In the genomic region with DNA sequence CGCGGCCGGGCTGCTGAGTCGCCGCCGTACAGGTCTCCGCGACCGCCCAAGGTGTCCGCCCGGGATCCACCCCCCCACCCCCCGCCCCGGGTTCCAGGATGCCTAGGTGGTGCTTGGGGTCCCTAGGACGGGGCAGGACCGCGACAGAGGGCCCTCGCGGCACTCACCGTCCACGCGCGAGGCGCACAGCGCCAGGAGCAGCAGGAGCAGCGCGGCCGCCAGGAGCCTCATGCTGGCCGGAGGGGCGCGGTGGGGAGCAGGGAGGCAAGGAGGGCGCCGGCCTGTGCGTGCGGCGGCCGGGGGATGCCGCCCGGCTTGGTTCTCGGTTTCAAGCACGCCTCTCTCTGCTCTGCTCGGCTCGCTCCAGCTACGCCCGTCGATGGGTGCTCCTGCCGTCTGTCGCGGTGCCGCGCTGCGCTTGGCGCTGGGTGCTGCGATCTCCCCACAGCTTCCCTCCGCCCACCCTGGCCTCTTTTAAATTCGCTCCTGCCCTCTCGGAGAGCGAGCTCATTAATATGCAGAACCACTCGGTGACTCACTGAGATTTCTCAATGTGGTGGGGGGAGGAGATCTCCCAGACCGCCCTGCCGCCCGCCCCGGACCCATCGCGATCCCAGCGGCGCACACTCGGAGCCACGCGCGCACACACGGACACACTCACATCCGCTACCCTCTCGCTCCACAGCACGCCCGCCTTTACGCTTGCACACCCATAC, we compare ENCODE assay signal across 8 mouse cellular contexts. TPM values are rescaled to one million over a fixed set of nuclear protein-coding genes. Genes with fewer than 3 reads are reported as not detected.
A peak's percentile ranks its signal among the peaks of the same experiment; 100 is the strongest.
DNase-seq lines count a peak whose midpoint lies in the region; ATAC-seq and TF ChIP-seq lines count a peak whose summit lies in the region.

A gene (minus strand): TSS at position 609 of the 716 bp plus-strand sequence.

- no peak for ATAC-seq in heart, embryonic 12.5 days (ENCODE audit: insufficient number of reproducible peaks, low FRiP score)
- peak; percentile 58 for ATAC-seq in kidney, embryonic 16.5 days (ENCODE audit: low FRiP score, low TSS enrichment)
- ATAC-seq in limb, embryonic 15.5 days (ENCODE audit: insufficient number of reproducible peaks, low FRiP score, low TSS enrichment, low read depth) = peak; percentile 50
- peak; percentile 61; the same call in 1 of the 2 replicates for ATAC-seq in neural tube, embryonic 12.5 days (ENCODE audit: low FRiP score, low read depth)
- no peak for ATAC-seq in monocyte, adult 5-6 weeks (replicated peaks; ENCODE audit: insufficient number of reproducible peaks, low FRiP score, low TSS enrichment, poor library complexity, severe bottlenecking)

- H3K4me2 ChIP-seq in heart, embryonic 12.5 days = peak within 1 kb of the TSS; percentile 93
- H3K4me2 ChIP-seq in kidney, embryonic 16.5 days (replicated peaks; ENCODE audit: low read depth, low read length) = peak within 1 kb of the TSS; percentile 89
- H3K4me2 ChIP-seq in limb, embryonic 15.5 days = peak within 1 kb of the TSS; percentile 86
- peak within 1 kb of the TSS; percentile 88 for H3K4me2 ChIP-seq in neural tube, embryonic 12.5 days (replicated peaks)

- peaks cover 92% of the 10 kb centered on the region for H3K27me3 ChIP-seq in heart, embryonic 12.5 days (replicated peaks)
- H3K27me3 ChIP-seq in kidney, embryonic 16.5 days (ENCODE audit: insufficient read depth, low read length) = peaks cover 62% of the 10 kb centered on the region
- H3K27me3 ChIP-seq in limb, embryonic 15.5 days = peaks cover 44% of the 10 kb centered on the region
- H3K27me3 ChIP-seq in neural tube, embryonic 12.5 days (replicated peaks) = peaks cover 58% of the 10 kb centered on the region

- H3K4me1 ChIP-seq in embryonic fibroblast, embryonic 13.5 days (ENCODE audit: control insufficient read depth, insufficient read depth, low read length) = no peaks in the 10 kb centered on the region
- peaks cover 18% of the 10 kb centered on the region for H3K4me1 ChIP-seq in heart, embryonic 12.5 days (replicated peaks)
- peaks cover 25% of the 10 kb centered on the region for H3K4me1 ChIP-seq in kidney, embryonic 16.5 days (ENCODE audit: insufficient read depth, low read length)
- peaks cover 40% of the 10 kb centered on the region for H3K4me1 ChIP-seq in limb, embryonic 15.5 days
- H3K4me1 ChIP-seq in neural tube, embryonic 12.5 days = peaks cover 19% of the 10 kb centered on the region

- peak; percentile 61 for DNase-seq in layer of hippocampus, adult 11-12 months (ENCODE audit: low spot score)
- DNase-seq in layer of hippocampus, adult 9-10 months (ENCODE audit: low spot score) = no peak

- WGBS in heart, embryonic 12.5 days = under 1% methylated on average over 75 of the region's 76 CpGs
- WGBS in kidney, embryonic 16.5 days = under 1% methylated on average over 74 of the region's 76 CpGs
- under 1% methylated on average over 69 of the region's 76 CpGs for WGBS in limb, embryonic 15.5 days
- WGBS in neural tube, embryonic 12.5 days = 1% methylated on average over 75 of the region's 76 CpGs

- H3K36me3 ChIP-seq in heart, embryonic 12.5 days = no peaks in the 10 kb centered on the region
- H3K36me3 ChIP-seq in kidney, embryonic 16.5 days (ENCODE audit: insufficient read depth, low read length) = no peaks in the 10 kb centered on the region
- H3K36me3 ChIP-seq in limb, embryonic 15.5 days = 0 out of 2 replicates have a peak, but pooled peaks cover 2% of the 10 kb centered on the region
- no peaks in the 10 kb centered on the region for H3K36me3 ChIP-seq in neural tube, embryonic 12.5 days

- H3K27ac ChIP-seq in embryonic fibroblast, embryonic 13.5 days (ENCODE audit: insufficient read depth, low read length) = no peak within 1 kb of the TSS
- H3K27ac ChIP-seq in heart, embryonic 12.5 days (ENCODE audit: poor library complexity, severe bottlenecking) = no peak within 1 kb of the TSS
- no peak within 1 kb of the TSS for H3K27ac ChIP-seq in kidney, embryonic 16.5 days (ENCODE audit: low read length)
- peak within 1 kb of the TSS; percentile 79 for H3K27ac ChIP-seq in limb, embryonic 15.5 days
- no peak within 1 kb of the TSS for H3K27ac ChIP-seq in neural tube, embryonic 12.5 days

- peak within 1 kb of the TSS; percentile 57 for H3K4me3 ChIP-seq in embryonic fibroblast, embryonic 13.5 days (ENCODE audit: insufficient read depth, low read length)
- H3K4me3 ChIP-seq in heart, embryonic 12.5 days = peak within 1 kb of the TSS; percentile 54
- H3K4me3 ChIP-seq in kidney, embryonic 16.5 days (ENCODE audit: low read length) = peak within 1 kb of the TSS; percentile 56
- H3K4me3 ChIP-seq in limb, embryonic 15.5 days = peak within 1 kb of the TSS; percentile 60
- peak within 1 kb of the TSS; percentile 44 for H3K4me3 ChIP-seq in neural tube, embryonic 12.5 days

- TF ChIP-seq POLR2A in embryonic fibroblast, embryonic 13.5 days (IDR thresholded peaks at IDR 0.05; ENCODE audit: low read depth, low read length) = peak; percentile 68

- peaks cover 7% of the 10 kb centered on the region; the same call in 1 of the 2 replicates for H3K9me3 ChIP-seq in heart, embryonic 12.5 days (replicated peaks)
- H3K9me3 ChIP-seq in kidney, embryonic 16.5 days (ENCODE audit: low read length) = no peaks in the 10 kb centered on the region
- no peaks in the 10 kb centered on the region for H3K9me3 ChIP-seq in limb, embryonic 15.5 days
- no peaks in the 10 kb centered on the region for H3K9me3 ChIP-seq in neural tube, embryonic 12.5 days

- no peak for TF ChIP-seq CTCF in embryonic fibroblast, embryonic 13.5 days (IDR thresholded peaks at IDR 0.05; ENCODE audit: borderline replicate concordance, insufficient read depth, low read length)

- H3K9ac ChIP-seq in heart, embryonic 12.5 days = peak within 1 kb of the TSS; percentile 52
- H3K9ac ChIP-seq in kidney, embryonic 16.5 days (replicated peaks; ENCODE audit: low read length) = peak within 1 kb of the TSS; percentile 69
- H3K9ac ChIP-seq in limb, embryonic 15.5 days = peak within 1 kb of the TSS; percentile 78
- peak within 1 kb of the TSS; percentile 47 for H3K9ac ChIP-seq in neural tube, embryonic 12.5 days

RNA-seq across cellular contexts. Expression of the gene that starts here (rescaled TPM):
- polyA plus RNA-seq in embryonic fibroblast, embryonic 13.5 days (2011; ENCODE audit: insufficient read length, low read depth, missing spikeins) = 78.9 and 102 TPM in 2 replicates
- 1.4 and 1.6 TPM in 2 replicates for polyA plus RNA-seq in heart, embryonic 12.5 days (2016; fragmentation: Nextera tagmentation; extraction: Ambion mirVana)
- 23.4 and 25.1 TPM in 2 replicates for polyA plus RNA-seq in kidney, embryonic 16.5 days (2015; fragmentation: Nextera tagmentation; extraction: Ambion mirVana)
- 624 and 644 TPM in 2 replicates for polyA plus RNA-seq in limb, embryonic 15.5 days (2015; fragmentation: Nextera tagmentation; extraction: Ambion mirVana)
- 38.1 and 42.3 TPM in 2 replicates for polyA plus RNA-seq in neural tube, embryonic 12.5 days (2016; fragmentation: Nextera tagmentation; extraction: Ambion mirVana)
- total RNA-seq in monocyte, adult 5-6 weeks (2017) = not detected in 3 replicates

Comparison
In these comparisons a context has a peak if more than half of its experiments do, and no peak if none do; other contexts are left out.
1. ATAC-seq: peak in kidney, embryonic 16.5 days (single experiment), limb, embryonic 15.5 days (single experiment) and neural tube, embryonic 12.5 days (single experiment); none in heart, embryonic 12.5 days (single experiment) and monocyte, adult 5-6 weeks (single experiment).
2. Peak in every context shown above with its lines, with median percentiles within 50 percentile points of each other: H3K4me3 ChIP-seq, H3K4me2 ChIP-seq and H3K9ac ChIP-seq.